In genomic region chr3:103280241-103280761, GRCm38 (mm10) we compare ENCODE assay signal across 7 mouse cellular contexts. TPM values are rescaled to one million over a fixed set of nuclear protein-coding genes. Genes with fewer than 3 reads are reported as not detected.
A peak's percentile ranks its signal among the peaks of the same experiment; 100 is the strongest.
DNase-seq lines count a peak whose midpoint lies in the region; ATAC-seq and TF ChIP-seq lines count a peak whose summit lies in the region.

No protein-coding gene starts in this region.

- H3K4me3 ChIP-seq in cortical plate, adult 2 months (ENCODE audit: insufficient read depth, low read length), result peak overlapping the region; percentile 84
- peak overlapping the region; percentile 100 for H3K4me3 ChIP-seq in intestine, embryonic 16.5 days (ENCODE audit: low read length)
- peak overlapping the region; percentile 99 for H3K4me3 ChIP-seq in limb, embryonic 12.5 days (replicated peaks)
- H3K4me3 ChIP-seq in midbrain, embryonic 13.5 days (replicated peaks), result peak overlapping the region; percentile 97

- H3K4me2 ChIP-seq in intestine, embryonic 16.5 days (ENCODE audit: low read depth, low read length), result peak overlapping the region; percentile 94
- peak overlapping the region; percentile 92 for H3K4me2 ChIP-seq in limb, embryonic 12.5 days
- peak overlapping the region; percentile 94 for H3K4me2 ChIP-seq in midbrain, embryonic 13.5 days (replicated peaks)

- ATAC-seq in intestine, embryonic 16.5 days, result peak; percentile 62
- ATAC-seq in limb, embryonic 12.5 days (ENCODE audit: insufficient number of reproducible peaks, insufficient read depth, low FRiP score, low TSS enrichment, low read depth), result peak; percentile 41
- peak; percentile 81 for ATAC-seq in midbrain, embryonic 13.5 days

- H3K36me3 ChIP-seq in intestine, embryonic 16.5 days (ENCODE audit: control insufficient read depth, insufficient read depth, low read length), result no peaks in the 10 kb centered on the region
- H3K36me3 ChIP-seq in limb, embryonic 12.5 days, result peaks cover 17% of the 10 kb centered on the region
- peaks cover 7% of the 10 kb centered on the region for H3K36me3 ChIP-seq in midbrain, embryonic 13.5 days

- peaks cover 5% of the 10 kb centered on the region; the same call in 1 of the 2 replicates for H3K4me1 ChIP-seq in cortical plate, adult 2 months (ENCODE audit: control insufficient read depth, insufficient read depth, low read length)
- H3K4me1 ChIP-seq in intestine, embryonic 16.5 days (ENCODE audit: control insufficient read depth, insufficient read depth, low read length), result peaks cover 8% of the 10 kb centered on the region
- peaks cover 17% of the 10 kb centered on the region for H3K4me1 ChIP-seq in limb, embryonic 12.5 days (replicated peaks)
- peaks cover 29% of the 10 kb centered on the region for H3K4me1 ChIP-seq in midbrain, embryonic 13.5 days (replicated peaks)

- no peak for TF ChIP-seq CTCF in cortical plate, adult 2 months (IDR thresholded peaks at IDR 0.05; ENCODE audit: extremely low read depth, insufficient read depth, low read length)

- no peaks in the 10 kb centered on the region for H3K9me3 ChIP-seq in intestine, embryonic 16.5 days (ENCODE audit: control insufficient read depth, low read length)
- no peaks in the 10 kb centered on the region for H3K9me3 ChIP-seq in limb, embryonic 12.5 days
- no peaks in the 10 kb centered on the region for H3K9me3 ChIP-seq in midbrain, embryonic 13.5 days

- no peaks in the 10 kb centered on the region for H3K27me3 ChIP-seq in intestine, embryonic 16.5 days (replicated peaks; ENCODE audit: control insufficient read depth, insufficient read depth, low read length)
- no peaks in the 10 kb centered on the region for H3K27me3 ChIP-seq in limb, embryonic 12.5 days
- H3K27me3 ChIP-seq in midbrain, embryonic 13.5 days, result no peaks in the 10 kb centered on the region

- under 1% methylated on average over 36 of the region's 36 CpGs for WGBS in intestine, embryonic 16.5 days
- under 1% methylated on average over 36 of the region's 36 CpGs for WGBS in limb, embryonic 12.5 days
- WGBS in midbrain, embryonic 13.5 days, result under 1% methylated on average over 35 of the region's 36 CpGs

- peak; percentile 54 to 55 for DNase-seq in adrenal gland, adult 18-20 months (ENCODE audit: low spot score in 2 of 2)
- DNase-seq in gastrocnemius, postnatal 10 days, result peak; percentile 43
- peak; percentile 47 to 49 for DNase-seq in spleen, adult 18-20 months

- no peak for TF ChIP-seq POLR2A in cortical plate, adult 2 months (IDR thresholded peaks at IDR 0.05; ENCODE audit: extremely low read depth, insufficient read depth, low read length)

- H3K9ac ChIP-seq in intestine, embryonic 16.5 days (ENCODE audit: low read depth, low read length), result peak overlapping the region; percentile 98
- peak overlapping the region; percentile 99 for H3K9ac ChIP-seq in limb, embryonic 12.5 days (replicated peaks)
- peak overlapping the region; percentile 98 for H3K9ac ChIP-seq in midbrain, embryonic 13.5 days (replicated peaks)

- H3K27ac ChIP-seq in cortical plate, adult 2 months (ENCODE audit: insufficient read depth, low read length), result peak overlapping the region; percentile 20
- peak overlapping the region; percentile 95 for H3K27ac ChIP-seq in intestine, embryonic 16.5 days (ENCODE audit: low read length)
- H3K27ac ChIP-seq in limb, embryonic 12.5 days, result peak overlapping the region; percentile 98
- peak overlapping the region; percentile 97 for H3K27ac ChIP-seq in midbrain, embryonic 13.5 days

RNA-seq across cellular contexts. Expression of gene Trim33, which starts 1.2 kb away (rescaled TPM):
- 10 to 100 TPM; 28.5 to 36.8 TPM for total RNA-seq in adrenal gland, adult 18-20 months (2021)
- polyA plus RNA-seq in cortical plate, adult 2 months (2012; rRNA removed), result 16.5 and 16.8 TPM in 2 replicates
- 10 to 100 TPM; 13.9 to 18.0 TPM for total RNA-seq in gastrocnemius, postnatal 10 days (2021)
- polyA plus RNA-seq in intestine, embryonic 16.5 days (2015; fragmentation: Nextera tagmentation; extraction: Ambion mirVana), result 11.6 and 12.3 TPM in 2 replicates
- polyA plus RNA-seq in limb, embryonic 12.5 days (2016; fragmentation: Nextera tagmentation; extraction: Ambion mirVana), result 43.7 and 44.0 TPM in 2 replicates
- polyA plus RNA-seq in midbrain, embryonic 13.5 days (2015; fragmentation: Nextera tagmentation; extraction: Ambion mirVana), result 38.4 and 42.0 TPM in 2 replicates

Comparison
In these comparisons a context has a peak if more than half of its experiments do, and no peak if none do; other contexts are left out.
1. Peak in every context shown above with its lines: DNase-seq, ATAC-seq, H3K4me3 ChIP-seq and H3K27ac ChIP-seq.
2. H3K27ac ChIP-seq: peak in every context shown above with its lines; median percentile 98 in limb, embryonic 12.5 days; 97 in midbrain, embryonic 13.5 days; 95 in intestine, embryonic 16.5 days; 20 in cortical plate, adult 2 months.